In the genomic region with DNA sequence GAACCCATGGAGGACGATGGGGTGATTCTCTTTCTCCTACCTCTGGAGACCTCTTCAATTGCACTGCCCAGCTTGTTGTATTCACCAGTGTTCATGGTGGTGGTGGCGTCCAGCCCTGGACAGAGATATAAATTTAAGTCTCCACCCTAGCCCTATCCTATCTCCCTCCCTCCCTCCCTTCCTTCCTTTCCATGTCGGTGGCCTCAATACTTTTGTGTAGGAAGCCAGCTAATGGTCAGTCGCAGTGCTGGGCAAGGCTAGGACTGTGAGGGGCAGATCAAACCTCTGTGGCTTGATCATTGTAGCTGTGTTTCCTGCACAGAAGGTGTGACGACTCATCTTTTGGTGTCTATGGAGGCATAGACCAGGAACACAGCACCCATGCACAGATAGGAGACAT, we compare ENCODE assay signal across 21 mouse cellular contexts. TPM values are rescaled to one million over a fixed set of nuclear protein-coding genes. Genes with fewer than 3 reads are reported as not detected.
"Had no signal": no experiment of that assay in that cellular context is flagged by ENCODE, and none has a peak within 500 bp of the region (broad histone marks: within the 10 kb centered on the region; RNA-seq: fewer than 3 reads in every experiment).

Gene Clec4g (minus strand): TSS at position 101 of the 400 bp plus-strand sequence.

- ATAC-seq: lung, postnatal 0 days; midbrain, embryonic 13.5 days; midbrain, embryonic 15.5 days had no signal

- H3K27ac ChIP-seq: liver, embryonic 13.5 days; liver, embryonic 15.5 days; lung, embryonic 15.5 days; macrophage; midbrain, embryonic 13.5 days; midbrain, embryonic 15.5 days; neural tube, embryonic 12.5 days; stomach, embryonic 15.5 days; stomach, postnatal 0 days had no signal

- H3K27me3 ChIP-seq: liver, embryonic 13.5 days; liver, embryonic 15.5 days; lung, embryonic 15.5 days; midbrain, embryonic 13.5 days; midbrain, embryonic 15.5 days; neural tube, embryonic 12.5 days; stomach, embryonic 15.5 days had no signal

- H3K4me1 ChIP-seq: liver, embryonic 15.5 days; lung, embryonic 15.5 days; midbrain, embryonic 13.5 days; midbrain, embryonic 15.5 days; neural tube, embryonic 12.5 days; stomach, embryonic 15.5 days had no signal

- H3K9ac ChIP-seq: liver, embryonic 13.5 days; liver, embryonic 15.5 days; lung, embryonic 15.5 days; midbrain, embryonic 13.5 days; midbrain, embryonic 15.5 days; neural tube, embryonic 12.5 days; stomach, embryonic 15.5 days had no signal

- H3K9me3 ChIP-seq: liver, embryonic 13.5 days; liver, embryonic 15.5 days; lung, embryonic 15.5 days; midbrain, embryonic 13.5 days; midbrain, embryonic 15.5 days; neural tube, embryonic 12.5 days; stomach, embryonic 15.5 days had no signal

- H3K36me3 ChIP-seq: liver, embryonic 13.5 days; liver, embryonic 15.5 days; lung, embryonic 15.5 days; midbrain, embryonic 13.5 days; midbrain, embryonic 15.5 days; neural tube, embryonic 12.5 days; stomach, embryonic 15.5 days had no signal

- H3K4me2 ChIP-seq: liver, embryonic 13.5 days; liver, embryonic 15.5 days; lung, embryonic 15.5 days; midbrain, embryonic 11.5 days; midbrain, embryonic 13.5 days; midbrain, embryonic 15.5 days; neural tube, embryonic 12.5 days; stomach, embryonic 15.5 days had no signal

- DNase-seq: liver, embryonic 13.5 days; lung, adult 2 months; lung, postnatal 14 days; lung, postnatal 36 days; right cerebral cortex, postnatal 14 days; thymus, adult 2 months; thymus, postnatal 25 days; thymus, postnatal 4 days had no signal

- H3K4me3 ChIP-seq: liver, embryonic 13.5 days; liver, embryonic 15.5 days; lung, embryonic 15.5 days; midbrain, embryonic 13.5 days; midbrain, embryonic 15.5 days; neural tube, embryonic 12.5 days; stomach, embryonic 15.5 days had no signal

RNA-seq across cellular contexts. Expression of gene Clec4g, which starts in this region (rescaled TPM):
- total RNA-seq: megakaryocyte progenitor cell, adult 5-6 weeks; midbrain, postnatal 0 days had no signal
- polyA plus RNA-seq: macrophage; midbrain, embryonic 11.5 days; midbrain, embryonic 13.5 days; midbrain, embryonic 15.5 days; midbrain, postnatal 0 days; neural tube, embryonic 12.5 days; neural tube, embryonic 14.5 days had no signal
